Mouse (Mus musculus): Measurements from ENCODE around the gene Bpnt1. TPM values are rescaled to one million over a fixed set of nuclear protein-coding genes. Genes with fewer than 3 reads are reported as not detected.
A peak's percentile ranks its signal among the peaks of the same experiment; 100 is the strongest.
"Not testable (repeated sequence)": the region's sequence is repeated elsewhere in the genome, so short reads cannot be mapped to it uniquely, and the experiment has no call there.

The Bpnt1 gene
- polyA plus RNA-seq, 1 experiment = 54.0 TPM

DNA sequence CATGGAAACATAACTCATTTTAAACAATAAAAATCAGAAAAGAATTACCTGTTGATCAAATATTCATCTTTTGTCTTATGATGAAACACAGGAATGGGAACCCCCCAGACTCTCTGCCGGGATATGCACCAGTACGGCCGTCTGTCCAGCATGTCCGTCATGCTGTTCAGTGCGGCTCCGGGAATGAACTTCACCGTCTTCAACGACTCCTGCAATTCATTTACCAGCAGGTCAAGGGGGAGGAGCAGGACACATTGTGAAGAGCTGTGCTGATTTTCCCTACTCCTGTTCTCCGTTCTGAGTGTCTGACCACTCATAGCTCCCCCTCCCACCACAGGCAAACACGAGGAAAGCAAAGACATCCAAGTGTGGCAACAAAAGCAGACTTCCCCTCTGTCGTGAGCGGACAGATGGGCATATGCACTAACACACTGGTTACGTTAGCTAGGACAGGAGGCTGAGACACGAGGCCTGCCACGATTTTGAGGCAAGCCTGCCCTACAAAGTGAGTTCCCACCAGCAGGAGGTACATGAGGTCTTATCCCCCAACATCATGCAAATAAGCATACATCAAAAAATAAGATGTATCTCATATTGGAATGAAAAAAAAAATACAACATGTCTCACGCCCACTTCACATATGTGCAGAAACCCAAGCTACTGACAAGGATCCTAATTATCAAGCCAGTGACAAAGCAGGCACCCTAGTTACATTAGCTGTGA lies 15.9 kb upstream of the Bpnt1 start:
- H3K4me3 ChIP-seq (ENCODE audit: low read depth, low read length) = no peak overlapping the region

DNA sequence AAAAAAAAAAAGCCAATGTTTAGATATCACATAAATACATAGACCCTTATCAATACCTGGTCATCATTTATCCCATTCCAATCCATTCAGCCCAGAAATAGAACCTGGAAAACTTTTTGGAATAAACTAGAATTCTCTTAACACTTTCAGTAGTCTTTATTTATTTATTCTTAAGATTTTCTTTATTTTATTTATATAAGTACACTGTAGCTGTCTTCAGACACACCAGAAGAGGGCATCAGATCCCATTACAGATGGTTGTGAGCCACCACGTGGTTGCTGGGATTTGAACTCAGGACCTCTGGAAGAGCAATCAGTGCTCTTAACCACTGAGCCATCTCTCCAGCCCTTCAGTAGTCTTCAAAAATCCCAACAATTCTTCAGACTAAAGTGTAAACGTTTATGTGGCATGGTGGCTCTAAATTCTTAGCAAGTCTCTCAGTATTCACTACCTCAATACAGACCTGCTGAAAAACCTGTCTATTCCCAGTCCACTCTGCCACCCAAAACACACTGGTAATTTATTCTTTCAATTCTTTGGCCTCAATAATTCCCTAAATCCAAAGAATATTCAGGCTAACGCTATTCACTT lies 4.1 kb upstream of the Bpnt1 start:
- H3K4me1 ChIP-seq (ENCODE audit: control insufficient read depth, insufficient read depth, low read length); H3K9me3 ChIP-seq (replicated peaks; ENCODE audit: control insufficient read depth, insufficient read depth, low read length, poor library complexity, severe bottlenecking); H3K9ac ChIP-seq (ENCODE audit: low read depth, poor library complexity, severe bottlenecking); H3K27ac ChIP-seq (ENCODE audit: insufficient read depth, low read length); H3K27me3 ChIP-seq (ENCODE audit: control insufficient read depth, insufficient read depth, low read length, poor library complexity, severe bottlenecking); H3K4me3 ChIP-seq (ENCODE audit: low read depth, low read length): not testable (repeated sequence)
- H3K36me3 ChIP-seq (ENCODE audit: control insufficient read depth, insufficient read depth, low read length, poor library complexity, severe bottlenecking) = peaks cover 26% of the 10 kb centered on the region

More for the DNA sequence above, 15.9 kb upstream of the Bpnt1 start:
- no peaks in the 10 kb centered on the region for H3K9me3 ChIP-seq (replicated peaks; ENCODE audit: control insufficient read depth, insufficient read depth, low read length, poor library complexity, severe bottlenecking)
- H3K36me3 ChIP-seq (ENCODE audit: control insufficient read depth, insufficient read depth, low read length, poor library complexity, severe bottlenecking) = peaks cover 15% of the 10 kb centered on the region
- H3K4me1 ChIP-seq (ENCODE audit: control insufficient read depth, insufficient read depth, low read length) = no peaks in the 10 kb centered on the region
- TF ChIP-seq EP300 (IDR thresholded peaks at IDR 0.05; ENCODE audit: insufficient read depth, low read depth, low read length) (no peak), CTCF (IDR thresholded peaks at IDR 0.05; ENCODE audit: low read depth, low read length) (no peak), POLR2A (IDR thresholded peaks at IDR 0.05; ENCODE audit: insufficient read depth, low read length) (no peak)
- no peak overlapping the region for H3K9ac ChIP-seq (ENCODE audit: low read depth, poor library complexity, severe bottlenecking)
- H3K27ac ChIP-seq (ENCODE audit: insufficient read depth, low read length) = no peak overlapping the region
- no peaks in the 10 kb centered on the region for H3K27me3 ChIP-seq (ENCODE audit: control insufficient read depth, insufficient read depth, low read length, poor library complexity, severe bottlenecking)

DNA sequence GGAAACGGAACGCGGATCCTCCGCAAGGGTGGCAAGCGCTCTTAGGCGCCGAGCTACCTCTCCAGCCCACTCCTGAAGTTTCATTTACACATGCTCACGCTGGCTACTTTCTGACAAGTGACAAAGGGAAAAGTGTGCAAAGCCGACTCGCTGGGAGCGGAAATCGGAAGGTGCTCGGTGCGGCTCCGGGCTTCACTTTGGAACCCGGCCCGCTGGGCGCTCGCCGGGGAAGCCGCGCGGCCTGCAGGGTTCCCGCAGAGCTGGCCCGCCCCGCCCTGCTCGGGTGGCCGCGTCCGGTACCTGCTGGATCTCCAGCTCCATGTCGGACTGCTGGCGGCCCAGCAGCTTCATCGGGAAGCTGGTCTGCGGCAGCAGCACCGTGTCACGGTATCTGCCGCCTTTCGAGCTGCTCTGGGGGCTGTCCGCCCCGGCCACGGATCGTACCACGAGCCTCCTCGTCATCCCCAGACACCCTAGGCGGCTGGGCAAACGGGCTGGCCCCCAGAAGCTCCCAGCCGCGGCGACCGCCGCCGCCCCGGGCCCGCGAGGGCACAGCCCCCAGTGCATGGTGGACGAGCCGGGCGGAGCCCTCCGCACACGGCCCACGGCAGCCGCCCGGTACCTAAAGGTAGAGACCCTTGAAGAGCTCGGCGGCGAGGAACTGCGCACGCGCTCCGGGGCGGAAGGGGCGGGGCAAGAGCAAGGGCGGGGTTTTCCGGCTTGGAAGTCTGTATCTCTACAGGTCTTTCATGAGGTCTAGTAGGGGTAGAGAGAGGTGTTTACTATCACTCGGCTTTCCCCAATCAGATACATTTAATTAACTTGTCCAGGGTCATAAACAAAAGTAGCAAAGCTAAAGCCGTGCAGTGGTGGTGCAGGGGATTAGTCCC lies 3.0 kb upstream of the Bpnt1 start, which contains the start of gene Iars2:
Gene Iars2, minus strand, starts transcription at position 676 of the 890 bp plus-strand sequence.
- Histone ChIP-seq H3K36me3 (ENCODE audit: control insufficient read depth, insufficient read depth, low read length, poor library complexity, severe bottlenecking) (peaks cover 16% of the 10 kb centered on the region), H3K4me3 (ENCODE audit: low read depth, low read length) (peak within 1 kb of the TSS; percentile 91), H3K4me1 (ENCODE audit: control insufficient read depth, insufficient read depth, low read length) (no peaks in the 10 kb centered on the region), H3K27me3 (ENCODE audit: control insufficient read depth, insufficient read depth, low read length, poor library complexity, severe bottlenecking) (no peaks in the 10 kb centered on the region), H3K27ac (ENCODE audit: insufficient read depth, low read length) (peak within 1 kb of the TSS; percentile 51), H3K9me3 (replicated peaks; ENCODE audit: control insufficient read depth, insufficient read depth, low read length, poor library complexity, severe bottlenecking) (no peaks in the 10 kb centered on the region; the same call in 1 of the 2 replicates), H3K9ac (ENCODE audit: low read depth, poor library complexity, severe bottlenecking) (peak within 1 kb of the TSS; percentile 88)
- 0 out of 2 replicates have a peak, but pooled peaks have one; percentile 7 for TF ChIP-seq EP300 (IDR thresholded peaks at IDR 0.05; ENCODE audit: insufficient read depth, low read depth, low read length)
- no peak for TF ChIP-seq CTCF (IDR thresholded peaks at IDR 0.05; ENCODE audit: low read depth, low read length)
- peak; percentile 50 for TF ChIP-seq POLR2A (IDR thresholded peaks at IDR 0.05; ENCODE audit: insufficient read depth, low read length)

DNA sequence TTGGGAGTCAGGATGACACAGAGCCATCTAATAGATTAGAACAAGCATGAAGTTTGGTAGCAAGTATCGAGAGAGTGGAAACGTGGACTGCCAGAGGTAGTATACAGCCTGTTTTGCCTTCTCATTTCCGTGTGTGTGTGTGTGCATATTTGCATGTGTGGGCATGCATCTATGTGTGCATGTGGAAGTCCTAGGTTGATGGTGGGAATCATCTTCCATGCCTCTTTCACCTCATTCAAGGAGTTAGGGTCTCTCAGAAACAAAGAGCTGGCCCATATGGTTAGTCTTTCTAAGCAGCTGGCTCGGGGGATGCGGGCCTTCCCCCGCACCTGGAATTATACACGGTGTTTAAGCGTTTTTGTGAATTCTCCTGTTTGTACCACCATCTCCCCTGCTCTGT lies 2.1 kb upstream of the Bpnt1 start:
- peak overlapping the region; percentile 88; the same call in 1 of the 2 replicates for H3K9ac ChIP-seq (ENCODE audit: low read depth, poor library complexity, severe bottlenecking)
- no peak overlapping the region for H3K27ac ChIP-seq (ENCODE audit: insufficient read depth, low read length)
- no peaks in the 10 kb centered on the region for H3K4me1 ChIP-seq (ENCODE audit: control insufficient read depth, insufficient read depth, low read length)
- peak overlapping the region; percentile 46 for H3K4me3 ChIP-seq (ENCODE audit: low read depth, low read length)
- H3K36me3 ChIP-seq (ENCODE audit: control insufficient read depth, insufficient read depth, low read length, poor library complexity, severe bottlenecking) = peaks cover 12% of the 10 kb centered on the region
- no peaks in the 10 kb centered on the region for H3K27me3 ChIP-seq (ENCODE audit: control insufficient read depth, insufficient read depth, low read length, poor library complexity, severe bottlenecking)
- TF ChIP-seq EP300 (IDR thresholded peaks at IDR 0.05; ENCODE audit: insufficient read depth, low read depth, low read length) (no peak), POLR2A (IDR thresholded peaks at IDR 0.05; ENCODE audit: insufficient read depth, low read length) (no peak), CTCF (IDR thresholded peaks at IDR 0.05; ENCODE audit: low read depth, low read length) (no peak)
- no peaks in the 10 kb centered on the region; the same call in 1 of the 2 replicates for H3K9me3 ChIP-seq (replicated peaks; ENCODE audit: control insufficient read depth, insufficient read depth, low read length, poor library complexity, severe bottlenecking)

DNA sequence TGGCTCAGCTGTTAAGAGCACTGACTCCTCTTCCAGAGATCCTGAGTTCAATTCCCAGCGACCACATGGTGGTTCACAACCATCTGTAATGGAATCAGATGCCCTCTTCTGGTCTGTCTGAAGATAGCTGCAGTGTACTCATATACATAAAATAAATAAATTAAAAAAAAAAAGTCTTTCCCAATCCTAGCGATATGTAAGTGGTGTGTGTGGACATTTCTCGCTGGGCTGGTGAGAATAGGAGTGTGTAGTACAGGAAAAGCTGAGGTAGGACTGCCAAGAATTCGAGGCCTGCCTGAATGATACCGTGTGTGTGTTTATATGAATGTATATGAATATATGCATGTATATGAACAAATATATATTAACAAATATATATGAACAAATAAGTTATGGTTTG lies 585 bp upstream of the Bpnt1 start:
- H3K27me3 ChIP-seq (ENCODE audit: control insufficient read depth, insufficient read depth, low read length, poor library complexity, severe bottlenecking) = no peaks in the 10 kb centered on the region
- no peak overlapping the region for H3K27ac ChIP-seq (ENCODE audit: insufficient read depth, low read length)
- no peaks in the 10 kb centered on the region for H3K4me1 ChIP-seq (ENCODE audit: control insufficient read depth, insufficient read depth, low read length)
- H3K36me3 ChIP-seq (ENCODE audit: control insufficient read depth, insufficient read depth, low read length, poor library complexity, severe bottlenecking) = peaks cover 6% of the 10 kb centered on the region; the same call in 1 of the 2 replicates
- no peak overlapping the region for H3K4me3 ChIP-seq (ENCODE audit: low read depth, low read length)
- no peaks in the 10 kb centered on the region; the same call in 1 of the 2 replicates for H3K9me3 ChIP-seq (replicated peaks; ENCODE audit: control insufficient read depth, insufficient read depth, low read length, poor library complexity, severe bottlenecking)
- TF ChIP-seq EP300 (IDR thresholded peaks at IDR 0.05; ENCODE audit: insufficient read depth, low read depth, low read length) (no peak), CTCF (IDR thresholded peaks at IDR 0.05; ENCODE audit: low read depth, low read length) (no peak)
- 0 out of 2 replicates have a peak overlapping the region, but pooled peaks have one; percentile 43 for H3K9ac ChIP-seq (ENCODE audit: low read depth, poor library complexity, severe bottlenecking)
